Mouse (Mus musculus): ENCODE measurements at regions not wholly inside any gene's neighbourhood (a gene's known extent, or its start where the extent isn't known, plus 50 kb on each side); places are given as distances from the start of the nearest gene placed in this dataset.

GRCm38 (mm10) chr6:24269633-24270032, 101.7 kb upstream of the Slc13a1 start:
- no peak for DNase-seq (ENCODE audit: low spot score in 2 of 2)

- no peak for DNase-seq (ENCODE audit: low spot score in 2 of 2)
Observed at GRCm38 (mm10) chr6:24263796-24264195, 95.9 kb upstream of the Slc13a1 start.

GRCm38 (mm10) chr6:24262578-24262977, 94.7 kb upstream of the Slc13a1 start:
- no peak for DNase-seq (ENCODE audit: low spot score in 2 of 2)

- no peak for DNase-seq (ENCODE audit: low spot score in 2 of 2)
Observed at GRCm38 (mm10) chr6:24245591-24245990, 77.7 kb upstream of the Slc13a1 start.

GRCm38 (mm10) chr6:24238541-24238940, 70.6 kb upstream of the Slc13a1 start:
- no peak for DNase-seq (ENCODE audit: low spot score in 2 of 2)

DNA sequence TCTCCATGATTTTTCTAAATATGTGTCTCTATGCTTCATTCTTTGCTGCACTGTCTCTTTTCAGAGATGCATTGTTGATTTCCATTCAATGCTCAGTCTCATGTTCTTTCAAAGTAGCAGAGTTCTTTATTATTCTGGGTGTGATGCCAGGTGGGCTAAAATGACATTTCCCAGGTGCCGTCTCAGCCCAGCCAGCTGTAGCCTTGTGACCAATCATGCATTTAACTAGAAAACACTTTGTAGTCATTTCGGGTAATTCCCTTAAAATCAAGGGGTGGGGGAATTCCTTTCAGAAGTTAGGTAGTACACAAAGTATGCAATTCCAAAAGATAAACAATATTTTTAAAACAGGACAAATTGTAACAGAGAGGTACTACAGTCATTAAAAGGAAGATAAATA, 70.2 kb upstream of the Slc13a1 start:
- no peak for DNase-seq (ENCODE audit: low spot score in 2 of 2)

DNA sequence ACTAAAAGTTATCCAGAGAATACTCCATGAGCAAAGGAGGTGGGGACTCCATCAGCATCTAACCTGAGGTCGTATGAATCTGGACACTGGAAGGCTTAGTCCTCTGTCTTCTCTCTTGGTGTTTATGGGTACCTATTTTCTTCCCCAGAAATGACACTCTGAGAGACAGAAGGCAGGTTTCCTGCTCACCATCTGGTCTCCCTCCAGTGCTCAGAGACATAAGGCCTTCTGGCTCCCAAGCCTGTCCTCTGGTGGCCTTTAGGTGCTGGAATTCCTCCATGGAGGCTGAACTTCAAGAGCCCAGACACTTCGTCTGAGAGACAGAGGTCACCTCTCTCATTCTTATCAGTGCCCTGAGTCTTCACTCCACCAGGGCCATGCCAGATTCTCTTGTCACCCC, 65.7 kb upstream of the Slc13a1 start:
- DNase-seq (ENCODE audit: low spot score in 2 of 2) = no peak

- no peak for DNase-seq (ENCODE audit: low spot score in 2 of 2)
Observed at GRCm38 (mm10) chr6:24220589-24220988, 52.7 kb upstream of the Slc13a1 start.

DNA sequence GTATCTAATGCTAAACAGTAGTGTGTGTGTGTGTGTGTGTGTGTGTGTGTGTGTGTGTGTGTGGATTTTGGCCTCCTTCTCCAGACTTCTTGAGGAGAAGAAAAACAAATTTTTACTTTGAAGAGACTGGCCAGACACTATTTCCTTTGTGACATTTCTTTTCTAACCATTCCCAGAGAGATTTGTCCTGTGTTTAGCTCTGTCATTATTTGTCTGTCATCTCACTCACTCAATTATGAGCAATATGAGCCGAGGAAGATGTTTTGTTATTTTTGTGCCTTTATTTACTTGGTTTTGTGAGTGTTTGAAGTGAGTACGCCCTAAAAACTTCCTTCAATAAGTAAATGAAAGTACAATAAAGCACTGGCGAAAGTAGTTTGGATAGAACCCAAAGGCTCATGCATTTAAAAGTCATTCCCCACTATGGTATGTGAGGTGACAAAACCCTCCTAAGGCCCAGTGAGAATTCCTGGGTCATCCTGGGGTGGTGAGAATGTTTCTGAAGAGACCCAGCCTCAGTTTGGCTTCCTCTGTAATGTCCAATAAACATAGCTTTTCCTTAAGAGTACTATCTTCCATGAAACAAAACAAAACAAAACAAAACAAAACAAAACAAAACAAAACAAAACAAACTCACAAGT, 52.1 kb upstream of the Slc13a1 start:
- no peak for DNase-seq (ENCODE audit: low spot score in 2 of 2)

Measured in layer of hippocampus, postnatal 10 days (tissue).